Mouse (Mus musculus) T-helper 17 cell (primary cell): ENCODE measurements around the gene Plce1.

Experiments used
- in situ Hi-C, 2 experiments: fragments of 300-600 bp; cut with MboI, MseI; formaldehyde crosslinking; loops; 1 replicate in 1 of 2; 2 replicates in 1 of 2; pipeline ENCODE4 v1.15.1; 2025; ENCODE audit warnings: high pct_unique_total_duplicates in 2 of 2

The Plce1 gene

GRCm38 (mm10) chr19:38480731-38481621 lies at the start of gene Plce1:
Gene Plce1, plus strand, starts transcription at chr19:38481109.
- in situ Hi-C loops, result no loop called here

- in situ Hi-C loops, result loop anchor here in 1 of 2 experiments (10.0 kb wide), 1 partner anchor 717 kb away; no protein-coding TSS in a partner anchor
These were observed 49.6 kb upstream of the Plce1 start for GRCm38 (mm10) chr19:38431326-38431725.

GRCm38 (mm10) chr19:38432021-38432420 lies 48.9 kb upstream of the Plce1 start:
- in situ Hi-C loops, result loop anchor here in 1 of 2 experiments (10.0 kb wide), 1 partner anchor 717 kb away; no protein-coding TSS in a partner anchor

GRCm38 (mm10) chr19:38433381-38433780 lies 47.5 kb upstream of the Plce1 start:
- in situ Hi-C loops, result loop anchor here in 1 of 2 experiments (10.0 kb wide), 1 partner anchor 719 kb away; no protein-coding TSS in a partner anchor

- in situ Hi-C loops, result loop anchor here in 1 of 2 experiments (10.0 kb wide), 1 partner anchor 720 kb away; no protein-coding TSS in a partner anchor
These were observed 45.7 kb upstream of the Plce1 start for GRCm38 (mm10) chr19:38435221-38435620.

GRCm38 (mm10) chr19:38441860-38442259 lies 39.0 kb upstream of the Plce1 start:
- in situ Hi-C loops, result no loop called here

- in situ Hi-C loops, result no loop called here
These were observed 35.2 kb upstream of the Plce1 start for GRCm38 (mm10) chr19:38445758-38446157.

- in situ Hi-C loops, result no loop called here
These were observed 25.7 kb upstream of the Plce1 start for GRCm38 (mm10) chr19:38455228-38455627.

- in situ Hi-C loops, result no loop called here
These were observed 21.9 kb upstream of the Plce1 start for GRCm38 (mm10) chr19:38458996-38459395.

GRCm38 (mm10) chr19:38460696-38461095 lies 20.2 kb upstream of the Plce1 start:
- in situ Hi-C loops, result loop anchor here in 1 of 2 experiments (10.0 kb wide), 1 partner anchor 64 kb away; no protein-coding TSS in a partner anchor

- in situ Hi-C loops, result no loop called here
These were observed 10.5 kb upstream of the Plce1 start for GRCm38 (mm10) chr19:38470257-38470893.

- in situ Hi-C loops, result no loop called here
These were observed 5.5 kb upstream of the Plce1 start for GRCm38 (mm10) chr19:38475394-38475793.

- in situ Hi-C loops, result no loop called here
These were observed 2.6 kb upstream of the Plce1 start for GRCm38 (mm10) chr19:38478286-38478685.

- in situ Hi-C loops, result no loop called here
These were observed 2.0 kb upstream of the Plce1 start for GRCm38 (mm10) chr19:38478948-38479347.

GRCm38 (mm10) chr19:38479473-38479872 lies 1.4 kb upstream of the Plce1 start:
- in situ Hi-C loops, result no loop called here

- in situ Hi-C loops, result no loop called here
These were observed 671 bp upstream of the Plce1 start for GRCm38 (mm10) chr19:38480156-38480720.

- in situ Hi-C loops, result no loop called here
These were observed 997 bp downstream of the Plce1 start for GRCm38 (mm10) chr19:38481906-38482305.

- in situ Hi-C loops, result no loop called here
These were observed 1.7 kb downstream of the Plce1 start for GRCm38 (mm10) chr19:38482406-38483181.

GRCm38 (mm10) chr19:38485779-38486555 lies 5.1 kb downstream of the Plce1 start:
- in situ Hi-C loops, result no loop called here

- in situ Hi-C loops, result no loop called here
These were observed 6.6 kb downstream of the Plce1 start for GRCm38 (mm10) chr19:38487501-38487900.
